Mouse (Mus musculus) granulocyte monocyte progenitor cell, adult 5-6 weeks (primary cell): ENCODE results near the gene Rab11b. TPM values are rescaled to one million over a fixed set of nuclear protein-coding genes. Genes with fewer than 3 reads are reported as not detected.

Experiments
- ATAC-seq: replicated peaks from 2 replicates; pipeline ENCODE4 v1.8.0; 2016; ENCODE audit warnings: mild to moderate bottlenecking, moderate TSS enrichment, inconsistent platforms; ENCODE audit not compliant: poor library complexity, severe bottlenecking
- total RNA-seq, 2 experiments: library from RNA; stranded (forward) in 1 of 2; stranded (reverse) in 1 of 2; fragments of 200-712, 200-1000 nt in 1 of 2; fragments of >200 nt in 1 of 2; fragmentation: Nextera tagmentation in 1 of 2; gene quantifications; 2 replicates each; pipeline ENCODE4 v1.2.3; 2014 to 2017

Rab11b gene
- total RNA-seq, 2 experiments from 2014 or later = 46.4 to 66.7 TPM

GRCm38 (mm10) chr17:33718944-33719725, 41.2 kb downstream of the Rab11b start:
- ATAC-seq = no peak

- ATAC-seq = peak; percentile 100
Observed at GRCm38 (mm10) chr17:33718384-33718881, 41.9 kb downstream of the Rab11b start, which contains the start of gene March2. Gene March2 (minus strand): TSS chr17:33718670.

DNA sequence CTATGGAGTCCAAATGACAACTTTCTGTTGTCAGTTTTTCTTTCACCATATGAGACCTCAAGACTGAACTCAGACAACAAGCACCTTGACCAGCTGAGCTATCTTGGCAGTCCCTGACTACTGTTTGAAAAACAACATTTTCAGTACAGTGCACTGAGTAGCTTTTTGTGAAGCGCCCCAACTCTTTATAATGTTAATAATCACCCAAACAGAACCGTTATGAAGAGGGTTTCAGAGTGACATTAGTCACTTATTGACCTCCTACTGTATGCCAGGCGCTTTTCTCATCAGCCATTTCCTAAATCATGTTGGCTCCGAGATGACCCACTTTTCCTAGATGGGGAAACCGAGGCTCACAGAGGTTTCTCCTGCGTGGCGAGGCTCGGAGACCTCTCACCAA, 42.3 kb downstream of the Rab11b start:
- ATAC-seq = no peak

DNA sequence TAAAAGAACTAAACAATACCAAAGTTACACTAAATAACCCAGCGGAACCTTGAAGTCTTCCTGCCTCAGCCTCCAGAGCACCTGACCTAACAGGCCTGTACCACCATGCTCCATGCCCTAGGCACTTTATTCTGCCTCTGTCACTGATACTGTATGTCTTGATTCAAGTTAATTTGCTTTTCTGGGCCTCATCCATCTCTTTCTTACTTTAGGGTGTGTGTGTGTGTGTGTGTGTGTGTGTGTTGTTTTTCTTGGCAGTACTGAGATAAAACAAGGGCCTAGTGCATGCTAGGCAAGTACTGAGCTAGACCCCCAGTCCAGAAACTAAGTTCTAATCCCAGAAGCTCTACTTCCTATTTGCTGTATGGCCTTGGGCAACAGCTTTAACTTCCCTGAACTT, 43.1 kb downstream of the Rab11b start:
- ATAC-seq = no peak

- ATAC-seq = no peak
Observed at GRCm38 (mm10) chr17:33714779-33715178, 45.6 kb downstream of the Rab11b start.

DNA sequence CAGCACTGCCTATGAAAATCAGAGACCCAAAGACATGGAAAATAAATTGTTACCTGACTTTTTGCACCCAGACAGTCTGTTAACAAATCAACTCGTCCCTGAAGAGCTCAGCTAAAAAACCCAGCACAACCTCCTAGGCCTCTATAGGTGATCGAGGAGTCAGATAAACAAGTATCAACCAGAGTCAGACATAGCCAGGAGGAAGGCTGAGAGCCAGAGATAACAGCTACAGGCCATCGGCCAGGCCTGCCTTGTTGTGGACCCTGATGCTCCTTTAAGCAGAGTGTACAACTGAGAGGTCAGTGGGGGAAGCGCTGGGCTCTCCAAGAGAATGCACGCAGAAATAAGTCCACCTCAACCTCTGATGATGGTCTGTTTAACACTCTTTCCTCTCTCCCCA, 47.1 kb downstream of the Rab11b start:
- ATAC-seq = no peak

- no peak for ATAC-seq
Observed at GRCm38 (mm10) chr17:33709834-33710233, 50.5 kb downstream of the Rab11b start.

DNA sequence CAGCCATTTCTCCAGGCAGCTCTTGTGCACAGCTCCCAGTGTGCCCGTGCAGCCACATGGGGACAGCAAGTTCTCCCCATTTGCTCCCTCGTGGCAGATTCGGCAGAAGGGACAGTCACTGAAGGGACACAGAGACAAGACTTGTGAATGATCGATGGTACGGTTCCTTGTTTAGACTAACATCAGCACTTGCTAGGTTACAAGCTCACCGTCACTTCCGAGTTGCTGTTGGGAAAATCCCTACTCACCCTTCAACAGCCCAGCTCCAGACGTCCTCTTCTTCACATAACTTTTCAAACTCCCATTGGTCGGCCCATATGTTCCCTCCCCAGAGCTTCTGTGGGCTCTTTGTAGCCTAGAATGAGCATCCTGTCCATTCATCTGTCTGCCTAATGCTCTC, 57.2 kb downstream of the Rab11b start:
- ATAC-seq = no peak

DNA sequence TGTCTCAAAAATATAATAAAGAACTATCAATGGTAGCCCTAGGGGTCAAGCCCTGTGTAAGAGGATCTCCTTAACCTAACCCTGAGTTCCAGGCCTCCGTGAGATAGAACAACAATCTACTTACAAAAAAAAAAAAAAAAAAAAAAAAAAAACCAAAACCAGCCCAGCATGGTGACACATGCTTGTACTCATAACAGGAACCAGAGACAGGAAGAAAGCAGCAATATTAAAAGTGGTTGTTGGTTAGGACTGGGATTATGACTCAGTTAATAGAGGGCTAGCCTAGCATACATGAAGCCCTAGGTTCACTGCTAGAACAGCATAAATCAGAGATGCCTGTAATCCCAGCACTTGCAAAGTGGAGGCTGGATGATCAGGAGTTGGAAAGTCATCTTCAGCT, 58.2 kb downstream of the Rab11b start:
- no peak for ATAC-seq

DNA sequence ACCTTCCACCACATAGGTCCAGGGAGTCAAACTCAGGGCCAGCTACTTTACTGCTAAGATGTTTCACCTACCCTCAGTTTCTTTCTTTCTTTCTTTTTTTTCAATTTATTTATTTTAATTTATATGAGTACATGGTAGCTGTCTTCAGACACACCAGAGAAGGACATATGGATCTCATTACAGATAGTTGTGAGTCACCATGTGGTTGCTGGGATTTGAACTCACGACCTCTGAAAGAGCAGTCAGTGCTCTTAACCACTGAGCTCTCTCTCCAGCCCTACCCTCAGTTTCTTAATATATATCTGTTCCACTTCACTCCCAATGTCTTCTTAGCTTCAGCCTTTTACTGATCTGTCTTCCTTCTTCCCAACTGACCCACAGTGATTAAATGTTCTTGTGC, 64.9 kb downstream of the Rab11b start:
- ATAC-seq = no peak

Other genes starting within 250 kb of the Rab11b start
- gene Adamts10, start 236.3 kb downstream of the Rab11b start, total RNA-seq (2014; fragmentation: Nextera tagmentation) = 36.8 and 48.4 TPM in 2 replicates
- gene Adamts10, start 236.3 kb downstream of the Rab11b start, total RNA-seq (2017) = 18.3 and 19.7 TPM in 2 replicates
- 93.6 and 116 TPM in 2 replicates for gene Myo1f, start 204.8 kb downstream of the Rab11b start, total RNA-seq (2014; fragmentation: Nextera tagmentation)
- 108 and 121 TPM in 2 replicates for gene Myo1f, start 204.8 kb downstream of the Rab11b start, total RNA-seq (2017)
- gene Zfp414, start 131.4 kb downstream of the Rab11b start, total RNA-seq (2014; fragmentation: Nextera tagmentation) = 73.2 and 79.9 TPM in 2 replicates
- 23.1 and 28.2 TPM in 2 replicates for gene Zfp414, start 131.4 kb downstream of the Rab11b start, total RNA-seq (2017)
- gene Pram1, start 122.5 kb downstream of the Rab11b start, total RNA-seq (2014; fragmentation: Nextera tagmentation) = 33.9 TPM in 2 replicates
- gene Pram1, start 122.5 kb downstream of the Rab11b start, total RNA-seq (2017) = 5.6 and 8.1 TPM in 2 replicates
- 501 and 545 TPM in 2 replicates for gene Hnrnpm, start 73.7 kb downstream of the Rab11b start, total RNA-seq (2014; fragmentation: Nextera tagmentation)
- 269 and 307 TPM in 2 replicates for gene Hnrnpm, start 73.7 kb downstream of the Rab11b start, total RNA-seq (2017)
- gene March2, start 41.9 kb downstream of the Rab11b start, total RNA-seq (2014; fragmentation: Nextera tagmentation) = 29.5 and 41.2 TPM in 2 replicates
- 20.0 and 22.4 TPM in 2 replicates for gene March2, start 41.9 kb downstream of the Rab11b start, total RNA-seq (2017)
- 13.2 and 22.6 TPM in 2 replicates for gene Angptl4, start 21.3 kb upstream of the Rab11b start, total RNA-seq (2014; fragmentation: Nextera tagmentation)
- 10.3 and 11.1 TPM in 2 replicates for gene Angptl4, start 21.3 kb upstream of the Rab11b start, total RNA-seq (2017)
- gene Kank3, start 50.0 kb upstream of the Rab11b start, total RNA-seq (2014; fragmentation: Nextera tagmentation) = 17.5 and 21.0 TPM in 2 replicates
- gene Kank3, start 50.0 kb upstream of the Rab11b start, total RNA-seq (2017) = 5.3 and 5.5 TPM in 2 replicates
- gene Rps28, start 64.0 kb upstream of the Rab11b start, total RNA-seq (2014; fragmentation: Nextera tagmentation) = 3,502 and 3,517 TPM in 2 replicates
- gene Rps28, start 64.0 kb upstream of the Rab11b start, total RNA-seq (2017) = 2,416 and 2,576 TPM in 2 replicates
- gene Ndufa7, start 64.0 kb upstream of the Rab11b start, total RNA-seq (2014; fragmentation: Nextera tagmentation) = 282 and 300 TPM in 2 replicates
- 133 and 200 TPM in 2 replicates for gene Ndufa7, start 64.0 kb upstream of the Rab11b start, total RNA-seq (2017)
- 21.9 and 35.5 TPM in 2 replicates for gene Cd320, start 82.6 kb upstream of the Rab11b start, total RNA-seq (2014; fragmentation: Nextera tagmentation)
- 20.3 and 31.3 TPM in 2 replicates for gene Cd320, start 82.6 kb upstream of the Rab11b start, total RNA-seq (2017)
- gene Gm7029, start 113.3 kb upstream of the Rab11b start, total RNA-seq (2014; fragmentation: Nextera tagmentation) = not detected in 2 replicates
- not detected in 2 replicates for gene Gm7029, start 113.3 kb upstream of the Rab11b start, total RNA-seq (2017)
- gene Kifc1, start 130.1 kb upstream of the Rab11b start, total RNA-seq (2014; fragmentation: Nextera tagmentation) = 9.5 and 13.9 TPM in 2 replicates
- gene Kifc1, start 130.1 kb upstream of the Rab11b start, total RNA-seq (2017) = 31.3 and 35.8 TPM in 2 replicates
- gene Platr17, start 144.6 kb upstream of the Rab11b start, total RNA-seq (2014; fragmentation: Nextera tagmentation) = 0.98 and 1.4 TPM in 2 replicates
- 0.46 TPM in 1 of 2 replicates, not detected in the other for gene Platr17, start 144.6 kb upstream of the Rab11b start, total RNA-seq (2017)
- gene Daxx, start 148.9 kb upstream of the Rab11b start, total RNA-seq (2014; fragmentation: Nextera tagmentation) = 44.7 and 55.1 TPM in 2 replicates
- gene Daxx, start 148.9 kb upstream of the Rab11b start, total RNA-seq (2017) = 22.4 and 40.6 TPM in 2 replicates
- gene Tapbp, start 155.4 kb upstream of the Rab11b start, total RNA-seq (2014; fragmentation: Nextera tagmentation) = 68.2 and 76.8 TPM in 2 replicates
- gene Tapbp, start 155.4 kb upstream of the Rab11b start, total RNA-seq (2017) = 48.0 and 57.7 TPM in 2 replicates
- 11.9 and 22.0 TPM in 2 replicates for gene Zbtb22, start 155.4 kb upstream of the Rab11b start, total RNA-seq (2014; fragmentation: Nextera tagmentation)
- 16.8 and 23.9 TPM in 2 replicates for gene Zbtb22, start 155.4 kb upstream of the Rab11b start, total RNA-seq (2017)
- gene Rgl2, start 169.0 kb upstream of the Rab11b start, total RNA-seq (2014; fragmentation: Nextera tagmentation) = 44.6 and 78.3 TPM in 2 replicates
- gene Rgl2, start 169.0 kb upstream of the Rab11b start, total RNA-seq (2017) = 35.5 and 35.8 TPM in 2 replicates
- 177 and 226 TPM in 2 replicates for gene Pfdn6, start 179.8 kb upstream of the Rab11b start, total RNA-seq (2014; fragmentation: Nextera tagmentation)
- gene Pfdn6, start 179.8 kb upstream of the Rab11b start, total RNA-seq (2017) = 149 and 168 TPM in 2 replicates
- gene Wdr46, start 180.1 kb upstream of the Rab11b start, total RNA-seq (2014; fragmentation: Nextera tagmentation) = 41.4 and 56.6 TPM in 2 replicates
- gene Wdr46, start 180.1 kb upstream of the Rab11b start, total RNA-seq (2017) = 48.6 and 53.9 TPM in 2 replicates
- 3.2 and 3.3 TPM in 2 replicates for gene B3galt4, start 191.0 kb upstream of the Rab11b start, total RNA-seq (2014; fragmentation: Nextera tagmentation)
- 3.2 and 4.0 TPM in 2 replicates for gene B3galt4, start 191.0 kb upstream of the Rab11b start, total RNA-seq (2017)
- 38.4 and 39.2 TPM in 2 replicates for gene Vps52, start 195.3 kb upstream of the Rab11b start, total RNA-seq (2014; fragmentation: Nextera tagmentation)
- gene Vps52, start 195.3 kb upstream of the Rab11b start, total RNA-seq (2017) = 18.6 and 19.2 TPM in 2 replicates
- 4,404 and 5,660 TPM in 2 replicates for gene Rps18, start 195.5 kb upstream of the Rab11b start, total RNA-seq (2014; fragmentation: Nextera tagmentation)
- gene Rps18, start 195.5 kb upstream of the Rab11b start, total RNA-seq (2017) = 1,485 and 1,727 TPM in 2 replicates
- 1,023 and 1,149 TPM in 2 replicates for gene H2-K1, start 239.8 kb upstream of the Rab11b start, total RNA-seq (2014; fragmentation: Nextera tagmentation)
- 564 and 822 TPM in 2 replicates for gene H2-K1, start 239.8 kb upstream of the Rab11b start, total RNA-seq (2017)